8 mouse cellular contexts compared by ENCODE assay signal in the genomic region with DNA sequence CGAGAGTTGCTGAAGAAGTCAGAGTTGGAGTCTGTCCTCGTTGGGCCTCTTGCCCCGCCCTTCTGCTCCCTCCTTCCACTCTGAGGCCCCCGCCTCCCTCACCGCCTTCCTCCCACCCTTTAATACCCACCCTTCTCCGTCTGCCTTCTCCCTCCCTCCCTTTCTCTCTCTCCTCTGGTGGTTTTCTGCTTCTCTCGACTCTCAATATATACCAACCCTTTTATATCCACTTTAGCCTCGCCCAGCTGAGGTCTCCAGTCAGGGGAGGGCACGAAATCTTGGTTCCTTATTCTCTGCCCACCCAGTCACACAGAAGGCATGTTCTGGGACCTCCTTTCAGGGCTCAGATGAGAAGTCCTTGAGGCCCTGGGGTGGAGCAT. TPM values are rescaled to one million over a fixed set of nuclear protein-coding genes. Genes with fewer than 3 reads are reported as not detected.
A peak's percentile ranks its signal among the peaks of the same experiment; 100 is the strongest.
DNase-seq lines count a peak whose midpoint lies in the region; ATAC-seq and TF ChIP-seq lines count a peak whose summit lies in the region.

A gene (minus strand): TSS at position 163 of the 380 bp plus-strand sequence.

- no peak within 1 kb of the TSS for H3K27ac ChIP-seq in forebrain, postnatal 0 days (ENCODE audit: low read depth, low read length)
- peak within 1 kb of the TSS; percentile 88 for H3K27ac ChIP-seq in hindbrain, embryonic 12.5 days
- peak within 1 kb of the TSS; percentile 75 for H3K27ac ChIP-seq in liver, embryonic 14.5 days

- no peak within 1 kb of the TSS for H3K4me3 ChIP-seq in forebrain, postnatal 0 days (ENCODE audit: low read depth, low read length)
- peak within 1 kb of the TSS; percentile 23 for H3K4me3 ChIP-seq in hindbrain, embryonic 12.5 days
- peak within 1 kb of the TSS; percentile 54 to 64 for H3K4me3 ChIP-seq in liver, embryonic 14.5 days (ENCODE audit: insufficient read depth in 1 of 2, low read depth in 2 of 2, low read length in 2 of 2)

- TF ChIP-seq CTCF in forebrain, postnatal 0 days (IDR thresholded peaks at IDR 0.05; ENCODE audit: low read depth) = no peak
- no peak for TF ChIP-seq CTCF in liver, embryonic 14.5 days (IDR thresholded peaks at IDR 0.05; ENCODE audit: low read depth)

- 52% methylated on average over 9 of the region's 9 CpGs for WGBS in forebrain, postnatal 0 days
- WGBS in hindbrain, embryonic 12.5 days = 51% methylated on average over 9 of the region's 9 CpGs
- WGBS in liver, embryonic 14.5 days (ENCODE audit: insufficient replicate concordance) = 7% methylated on average over 9 of the region's 9 CpGs

- peak; percentile 94 for DNase-seq in 416B (ENCODE audit: low read depth)
- no peak for DNase-seq in adrenal gland, adult 8-10 months
- DNase-seq in forebrain, postnatal 0 days = no peak
- peak in 1 of 3 experiments; percentile 42 for DNase-seq in liver, embryonic 14.5 days (ENCODE audit: low read depth in 3 of 3, low spot score in 3 of 3)
- DNase-seq in natural killer cell, adult 2 months (ENCODE audit: low spot score in 2 of 2) = peak; percentile 65 to 79
- no peak for DNase-seq in embryo, embryonic 10.5 days (ENCODE audit: low spot score)
- no peak for DNase-seq in layer of hippocampus, adult 9-11 months

- H3K27me3 ChIP-seq in forebrain, postnatal 0 days (ENCODE audit: insufficient read depth, low read length) = no peaks in the 10 kb centered on the region
- H3K27me3 ChIP-seq in hindbrain, embryonic 12.5 days = peaks cover 11% of the 10 kb centered on the region
- H3K27me3 ChIP-seq in liver, embryonic 14.5 days (ENCODE audit: control insufficient read depth, insufficient read depth, low read length) = no peaks in the 10 kb centered on the region

- H3K36me3 ChIP-seq in forebrain, postnatal 0 days (ENCODE audit: insufficient read depth) = no peaks in the 10 kb centered on the region
- H3K36me3 ChIP-seq in hindbrain, embryonic 12.5 days = no peaks in the 10 kb centered on the region
- H3K36me3 ChIP-seq in liver, embryonic 14.5 days (replicated peaks; ENCODE audit: control insufficient read depth, insufficient read depth, low read depth) = no peaks in the 10 kb centered on the region

- H3K9me3 ChIP-seq in forebrain, postnatal 0 days (ENCODE audit: low read length) = no peaks in the 10 kb centered on the region
- no peaks in the 10 kb centered on the region for H3K9me3 ChIP-seq in hindbrain, embryonic 12.5 days (replicated peaks)
- H3K9me3 ChIP-seq in liver, embryonic 14.5 days (ENCODE audit: control insufficient read depth, low read length) = no peaks in the 10 kb centered on the region

- no peak for TF ChIP-seq EP300 in liver, embryonic 14.5 days (IDR thresholded peaks at IDR 0.05; ENCODE audit: low read depth)

- no peak for ATAC-seq in forebrain, postnatal 0 days
- ATAC-seq in hindbrain, embryonic 12.5 days (ENCODE audit: low FRiP score) = no peak
- peak; percentile 26; the same call in 1 of the 2 replicates for ATAC-seq in liver, embryonic 14.5 days (ENCODE audit: insufficient read depth)

- H3K4me2 ChIP-seq in forebrain, postnatal 0 days (ENCODE audit: low read depth) = no peak within 1 kb of the TSS
- peak within 1 kb of the TSS; percentile 19 for H3K4me2 ChIP-seq in hindbrain, embryonic 12.5 days (replicated peaks)
- peak within 1 kb of the TSS; percentile 66 for H3K4me2 ChIP-seq in liver, embryonic 14.5 days (ENCODE audit: low read depth)

- H3K9ac ChIP-seq in forebrain, postnatal 0 days = no peak within 1 kb of the TSS
- H3K9ac ChIP-seq in hindbrain, embryonic 12.5 days = peak within 1 kb of the TSS; percentile 32; the same call in 1 of the 2 replicates
- peak within 1 kb of the TSS; percentile 59 for H3K9ac ChIP-seq in liver, embryonic 14.5 days (replicated peaks)

- peaks cover 15% of the 10 kb centered on the region for H3K4me1 ChIP-seq in forebrain, postnatal 0 days (ENCODE audit: insufficient read depth)
- H3K4me1 ChIP-seq in hindbrain, embryonic 12.5 days = peaks cover 27% of the 10 kb centered on the region
- H3K4me1 ChIP-seq in liver, embryonic 14.5 days (replicated peaks; ENCODE audit: control insufficient read depth in 2 of 2, insufficient read depth in 2 of 2, low read length in 1 of 2) = peaks cover 22 to 41% of the 10 kb centered on the region in 2 experiments

RNA-seq across cellular contexts. Expression of the gene that starts here (rescaled TPM):
- 100 to 1,000 TPM; 302 to 612 (median 463) TPM for total RNA-seq in adrenal gland, adult 8-10 months (2022)
- total RNA-seq in forebrain, postnatal 0 days (2014; rRNA removed) = 10.0 and 22.7 TPM in 2 replicates
- polyA plus RNA-seq in forebrain, postnatal 0 days (2015; fragmentation: Nextera tagmentation; extraction: Ambion mirVana) = 24.9 and 33.7 TPM in 2 replicates
- 42.6 and 55.0 TPM in 2 replicates for polyA plus RNA-seq in hindbrain, embryonic 12.5 days (2016; fragmentation: Nextera tagmentation; extraction: Ambion mirVana)
- 29.0 and 39.6 TPM in 2 replicates for polyA plus RNA-seq in liver, embryonic 14.5 days (2012; rRNA removed)
- polyA plus RNA-seq in liver, embryonic 14.5 days (2014; fragmentation: Nextera tagmentation; extraction: Ambion mirVana) = 54.9 and 61.8 TPM in 2 replicates

Comparison
In these comparisons a context has a peak if more than half of its experiments do, and no peak if none do; other contexts are left out.
1. RNA of the gene that starts here (total RNA-seq): 302 to 612 TPM in adrenal gland, adult 8-10 months; 10.0 to 22.7 TPM in forebrain, postnatal 0 days; every median in the first group is over 10 times any median in the second.
2. DNase-seq: peak in 416B (single experiment) and natural killer cell, adult 2 months (2 of 2); none in adrenal gland, adult 8-10 months (single experiment), forebrain, postnatal 0 days (single experiment), embryo, embryonic 10.5 days (single experiment) and layer of hippocampus, adult 9-11 months (single experiment).